Mouse (Mus musculus) ES-Bruce4 (cell line): ENCODE measurements at regions not wholly inside any gene's neighbourhood (a gene's known extent, or its start where the extent isn't known, plus 50 kb on each side); places are given as distances from the start of the nearest gene placed in this dataset.

Experiments
- CTCF ChIP-seq: IDR thresholded peaks from one replicate; pipeline ENCODE4 v1.8.1; 2011; ENCODE audit warnings: low read depth, low read length
- EP300 ChIP-seq: IDR thresholded peaks from 2 replicates; pipeline ENCODE4 v1.6.1; 2011; ENCODE audit warnings: low read depth, low read length; ENCODE audit not compliant: insufficient read depth
- POLR2A ChIP-seq: IDR thresholded peaks from one replicate; pipeline ENCODE4 v1.8.1; 2011; ENCODE audit warnings: low read length; ENCODE audit not compliant: insufficient read depth

DNA sequence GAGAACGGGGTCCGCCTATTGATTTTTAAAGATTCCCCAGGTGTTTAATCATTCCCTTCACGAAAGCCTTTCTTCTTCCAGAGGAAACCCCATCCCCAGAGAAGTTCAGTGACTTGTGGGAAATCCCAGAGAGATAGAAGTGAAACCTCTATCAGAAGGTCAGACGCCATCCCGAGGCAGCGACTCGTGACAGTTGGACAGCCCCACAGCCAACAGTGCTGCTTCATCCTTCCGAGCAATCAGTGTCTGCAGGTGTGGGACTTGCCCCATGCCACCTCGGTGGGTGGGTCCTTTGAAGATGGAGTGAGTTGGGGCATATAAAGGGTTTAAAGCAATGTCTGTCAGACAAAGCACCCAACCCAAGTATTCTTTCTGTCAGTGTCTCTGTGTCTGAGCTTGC is 139.9 kb upstream of the Prok2 start:
- TF ChIP-seq POLR2A: no peak
- no peak for TF ChIP-seq CTCF
- no peak for TF ChIP-seq EP300
